Mouse (Mus musculus): ENCODE results near the gene Rapgef4. TPM values are rescaled to one million over a fixed set of nuclear protein-coding genes. Genes with fewer than 3 reads are reported as not detected.
"Not testable (repeated sequence)": the region's sequence is repeated elsewhere in the genome, so short reads cannot be mapped to it uniquely, and the experiment has no call there.

The Rapgef4 gene
- polyA plus RNA-seq, 1 experiment: 11.3 TPM

DNA sequence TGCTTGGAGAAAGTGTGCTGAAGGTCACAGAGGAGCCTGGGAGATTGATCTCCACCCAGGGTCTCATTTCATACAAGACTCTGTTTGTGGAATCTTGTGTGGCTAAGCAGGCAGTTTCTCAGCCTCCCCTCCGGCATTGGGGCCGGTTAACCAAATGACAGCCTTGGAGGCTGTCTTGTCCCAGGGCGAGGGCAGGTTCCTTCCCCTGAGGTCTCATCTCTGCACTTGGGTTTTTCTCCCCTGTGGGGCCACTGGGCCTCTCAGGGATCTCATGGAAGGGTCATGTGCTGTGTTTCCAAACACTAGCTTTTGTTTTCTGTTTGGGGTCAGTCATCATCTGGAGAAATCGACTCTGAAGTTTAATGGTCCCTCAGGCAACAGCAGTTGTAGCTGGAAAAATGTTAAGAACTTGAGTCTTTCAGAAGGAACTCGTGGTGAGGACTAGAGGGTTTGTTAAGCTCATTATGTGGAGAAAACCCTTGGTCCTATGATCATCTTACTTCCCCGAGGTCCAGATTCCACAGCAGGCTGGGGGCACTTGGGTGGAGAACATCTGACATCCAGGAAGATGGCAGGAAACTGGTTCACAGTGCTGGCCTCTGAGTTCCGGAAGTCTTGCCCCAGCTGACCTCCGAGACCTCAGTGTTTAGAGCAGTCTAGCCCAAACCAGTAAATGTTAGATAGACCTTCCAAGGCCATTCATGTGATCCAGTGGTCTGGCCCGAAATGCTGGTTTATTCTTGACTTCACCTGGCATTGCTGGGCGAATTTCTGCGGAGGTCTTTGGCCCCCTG lies 75.2 kb downstream of the Rapgef4 start:
- TF ChIP-seq CTCF (IDR thresholded peaks at IDR 0.05; ENCODE audit: extremely low read depth, insufficient read depth, insufficient read length, insufficient replicate concordance) (no peak), POLR2A (IDR thresholded peaks at IDR 0.05; ENCODE audit: low read depth, low read length) (no peak)
- H3K27me3 ChIP-seq (ENCODE audit: control insufficient read depth, insufficient read depth, low read length): no peaks in the 10 kb centered on the region
- no peaks in the 10 kb centered on the region for H3K4me1 ChIP-seq (ENCODE audit: control insufficient read depth, insufficient read depth, insufficient read length)
- 58% methylated on average over 11 of the region's 11 CpGs for WGBS
- H3K4me3 ChIP-seq (ENCODE audit: extremely low read depth, insufficient read depth, insufficient read length): no peak overlapping the region
- no peak overlapping the region for H3K27ac ChIP-seq (ENCODE audit: insufficient read depth, low read length)
- DNase-seq (ENCODE audit: low read depth in 1 of 2, low spot score in 2 of 2): no peak
- no peaks in the 10 kb centered on the region for H3K36me3 ChIP-seq (ENCODE audit: control insufficient read depth, insufficient read depth, low read length)

DNA sequence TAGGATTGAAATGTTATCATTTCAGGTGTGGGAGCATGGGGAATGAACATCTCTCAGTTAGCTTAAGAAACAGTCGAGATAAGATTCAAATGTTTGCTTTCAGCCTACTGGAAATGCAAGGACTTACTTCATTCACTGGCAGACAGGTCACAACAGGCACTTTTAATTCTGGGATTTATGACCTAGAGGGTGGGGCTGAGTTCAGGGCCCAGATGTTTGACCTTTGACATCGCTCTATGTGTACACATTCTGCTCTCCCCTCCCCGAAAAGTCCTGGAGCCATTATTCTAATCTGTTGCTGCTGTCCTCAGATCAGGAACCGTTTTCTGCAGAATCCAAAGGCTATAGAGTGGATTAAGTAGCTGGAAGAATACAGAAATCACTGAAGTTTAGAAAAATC lies 81.9 kb downstream of the Rapgef4 start:
- no peaks in the 10 kb centered on the region for H3K36me3 ChIP-seq (ENCODE audit: control insufficient read depth, insufficient read depth, low read length)
- no peaks in the 10 kb centered on the region; the same call in 1 of the 2 replicates for H3K27me3 ChIP-seq (ENCODE audit: control insufficient read depth, insufficient read depth, low read length)
- no peak for DNase-seq (ENCODE audit: low read depth in 1 of 2, low spot score in 2 of 2)
- WGBS: 78% methylated on average over 4 of the region's 4 CpGs
- H3K4me3 ChIP-seq (ENCODE audit: extremely low read depth, insufficient read depth, insufficient read length): no peak overlapping the region
- H3K27ac ChIP-seq (ENCODE audit: insufficient read depth, low read length): no peak overlapping the region
- no peak for TF ChIP-seq CTCF (IDR thresholded peaks at IDR 0.05; ENCODE audit: extremely low read depth, insufficient read depth, insufficient read length, insufficient replicate concordance)
- no peak for TF ChIP-seq POLR2A (IDR thresholded peaks at IDR 0.05; ENCODE audit: low read depth, low read length)
- H3K4me1 ChIP-seq (ENCODE audit: control insufficient read depth, insufficient read depth, insufficient read length): no peaks in the 10 kb centered on the region

DNA sequence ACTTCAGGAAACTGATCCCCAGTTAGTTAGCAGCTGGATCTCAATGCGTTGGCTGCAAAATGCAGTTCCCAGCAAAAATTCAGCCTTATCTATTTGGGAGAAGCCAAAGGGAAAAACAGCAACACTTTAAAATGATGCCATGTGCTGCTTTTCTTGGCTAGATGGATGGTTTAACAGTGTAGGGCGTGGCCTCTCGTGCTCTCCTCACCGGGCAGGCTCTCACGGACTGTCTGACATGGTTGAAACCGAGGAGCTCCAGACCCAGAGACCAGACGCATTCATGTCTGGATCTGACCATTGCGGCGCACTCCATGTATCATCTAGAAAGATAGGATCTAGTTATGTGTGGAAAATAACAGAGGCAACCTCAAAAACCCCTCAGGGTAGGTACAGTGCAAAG lies 87.5 kb downstream of the Rapgef4 start:
- Histone ChIP-seq H3K36me3 (ENCODE audit: control insufficient read depth, insufficient read depth, low read length) (no peaks in the 10 kb centered on the region), H3K27ac (ENCODE audit: insufficient read depth, low read length) (no peak overlapping the region), H3K4me3 (ENCODE audit: extremely low read depth, insufficient read depth, insufficient read length) (no peak overlapping the region), H3K27me3 (ENCODE audit: control insufficient read depth, insufficient read depth, low read length) (no peaks in the 10 kb centered on the region; the same call in 1 of the 2 replicates), H3K4me1 (ENCODE audit: control insufficient read depth, insufficient read depth, insufficient read length) (no peaks in the 10 kb centered on the region)
- 90% methylated on average over 9 of the region's 9 CpGs for WGBS
- DNase-seq (ENCODE audit: low read depth in 1 of 2, low spot score in 2 of 2): no peak
- TF ChIP-seq CTCF (IDR thresholded peaks at IDR 0.05; ENCODE audit: extremely low read depth, insufficient read depth, insufficient read length, insufficient replicate concordance) (no peak), POLR2A (IDR thresholded peaks at IDR 0.05; ENCODE audit: low read depth, low read length) (no peak)

DNA sequence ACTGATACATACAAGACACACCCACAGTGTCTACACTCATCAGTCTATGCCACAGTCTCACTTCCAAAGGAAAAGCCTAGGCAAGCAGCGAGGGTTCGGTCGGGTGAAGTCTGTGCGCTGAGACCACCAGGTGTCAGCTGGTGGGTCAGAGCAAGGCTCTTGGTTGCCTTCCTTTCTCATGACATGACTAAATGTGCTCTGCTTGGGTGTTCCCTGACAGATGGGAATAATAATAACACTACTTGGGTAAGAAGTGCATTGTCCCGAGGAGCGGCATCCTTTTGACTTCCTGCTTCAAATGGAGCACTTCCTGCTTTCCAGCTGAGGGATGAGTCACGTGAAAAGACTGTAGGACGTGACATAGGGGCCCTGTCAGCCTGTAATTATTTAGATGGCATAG lies 89.0 kb downstream of the Rapgef4 start:
- 73% methylated on average over 8 of the region's 8 CpGs for WGBS
- no peaks in the 10 kb centered on the region for H3K4me1 ChIP-seq (ENCODE audit: control insufficient read depth, insufficient read depth, insufficient read length)
- no peak for DNase-seq (ENCODE audit: low read depth in 1 of 2, low spot score in 2 of 2)
- H3K27me3 ChIP-seq (ENCODE audit: control insufficient read depth, insufficient read depth, low read length): no peaks in the 10 kb centered on the region
- H3K27ac ChIP-seq (ENCODE audit: insufficient read depth, low read length): no peak overlapping the region
- no peak overlapping the region for H3K4me3 ChIP-seq (ENCODE audit: extremely low read depth, insufficient read depth, insufficient read length)
- H3K36me3 ChIP-seq (ENCODE audit: control insufficient read depth, insufficient read depth, low read length): no peaks in the 10 kb centered on the region
- TF ChIP-seq CTCF (IDR thresholded peaks at IDR 0.05; ENCODE audit: extremely low read depth, insufficient read depth, insufficient read length, insufficient replicate concordance) (no peak), POLR2A (IDR thresholded peaks at IDR 0.05; ENCODE audit: low read depth, low read length) (no peak)

DNA sequence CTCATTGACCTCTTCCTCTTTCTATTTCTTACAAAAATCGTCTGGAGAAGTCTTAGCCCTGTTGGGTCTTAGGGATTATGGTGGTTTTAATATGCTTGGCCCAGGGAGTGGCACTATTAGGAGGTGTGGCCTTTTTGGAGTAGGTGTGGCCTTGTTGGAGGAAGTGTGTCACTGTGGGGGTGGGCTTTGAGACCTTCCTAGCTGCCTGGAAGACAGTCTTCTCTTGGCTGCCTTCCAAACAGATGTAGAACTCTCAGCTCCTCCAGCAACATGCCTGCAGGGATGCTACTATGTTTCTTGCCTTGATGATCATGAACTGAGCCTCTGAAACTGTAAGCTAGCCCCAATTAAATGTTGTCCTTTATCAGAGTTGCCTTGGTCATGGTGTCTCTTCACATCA lies 92.1 kb downstream of the Rapgef4 start:
- H3K36me3 ChIP-seq (ENCODE audit: control insufficient read depth, insufficient read depth, low read length); DNase-seq (ENCODE audit: low read depth in 1 of 2, low spot score in 2 of 2); H3K4me3 ChIP-seq (ENCODE audit: extremely low read depth, insufficient read depth, insufficient read length); H3K27ac ChIP-seq (ENCODE audit: insufficient read depth, low read length); H3K27me3 ChIP-seq (ENCODE audit: control insufficient read depth, insufficient read depth, low read length); H3K4me1 ChIP-seq (ENCODE audit: control insufficient read depth, insufficient read depth, insufficient read length): not testable (repeated sequence)
- WGBS: 9% methylated on average over 1 of the region's 1 CpGs

DNA sequence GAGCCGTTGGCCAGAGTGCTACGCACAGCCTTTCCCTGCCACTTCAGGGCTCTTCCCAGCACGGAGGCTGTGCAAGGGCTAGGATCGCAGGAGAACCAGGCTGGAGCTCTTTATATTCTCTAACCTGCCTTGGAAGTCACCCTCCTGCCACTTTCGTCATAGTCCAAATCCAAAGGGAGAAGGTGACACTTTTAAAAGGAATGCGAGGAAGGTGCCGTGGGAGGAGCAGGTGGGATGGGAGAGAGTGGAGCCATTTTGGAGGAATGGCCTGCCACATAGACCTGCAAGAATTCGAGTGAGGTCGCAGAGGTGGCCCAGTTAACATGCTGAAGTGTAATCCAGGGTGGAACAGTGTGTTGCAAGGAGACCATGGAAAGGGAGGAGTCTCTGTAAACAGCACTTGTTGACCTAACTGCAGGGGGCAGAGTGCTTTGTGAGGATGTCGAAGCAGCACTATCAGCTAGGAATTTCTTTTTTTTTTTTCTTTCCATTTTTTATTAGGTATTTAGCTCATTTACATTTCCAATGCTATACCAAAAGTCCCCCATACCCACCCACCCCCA lies 94.0 kb downstream of the Rapgef4 start:
- TF ChIP-seq POLR2A (IDR thresholded peaks at IDR 0.05; ENCODE audit: low read depth, low read length) (no peak), CTCF (IDR thresholded peaks at IDR 0.05; ENCODE audit: extremely low read depth, insufficient read depth, insufficient read length, insufficient replicate concordance) (no peak)
- WGBS: 97% methylated on average over 10 of the region's 10 CpGs
- DNase-seq (ENCODE audit: low read depth in 1 of 2, low spot score in 2 of 2): no peak
- H3K27me3 ChIP-seq (ENCODE audit: control insufficient read depth, insufficient read depth, low read length): no peaks in the 10 kb centered on the region
- H3K4me3 ChIP-seq (ENCODE audit: extremely low read depth, insufficient read depth, insufficient read length): no peak overlapping the region
- H3K4me1 ChIP-seq (ENCODE audit: control insufficient read depth, insufficient read depth, insufficient read length): peaks cover 3% of the 10 kb centered on the region; the same call in 1 of the 2 replicates
- H3K36me3 ChIP-seq (ENCODE audit: control insufficient read depth, insufficient read depth, low read length): no peaks in the 10 kb centered on the region
- H3K27ac ChIP-seq (ENCODE audit: insufficient read depth, low read length): no peak overlapping the region

DNA sequence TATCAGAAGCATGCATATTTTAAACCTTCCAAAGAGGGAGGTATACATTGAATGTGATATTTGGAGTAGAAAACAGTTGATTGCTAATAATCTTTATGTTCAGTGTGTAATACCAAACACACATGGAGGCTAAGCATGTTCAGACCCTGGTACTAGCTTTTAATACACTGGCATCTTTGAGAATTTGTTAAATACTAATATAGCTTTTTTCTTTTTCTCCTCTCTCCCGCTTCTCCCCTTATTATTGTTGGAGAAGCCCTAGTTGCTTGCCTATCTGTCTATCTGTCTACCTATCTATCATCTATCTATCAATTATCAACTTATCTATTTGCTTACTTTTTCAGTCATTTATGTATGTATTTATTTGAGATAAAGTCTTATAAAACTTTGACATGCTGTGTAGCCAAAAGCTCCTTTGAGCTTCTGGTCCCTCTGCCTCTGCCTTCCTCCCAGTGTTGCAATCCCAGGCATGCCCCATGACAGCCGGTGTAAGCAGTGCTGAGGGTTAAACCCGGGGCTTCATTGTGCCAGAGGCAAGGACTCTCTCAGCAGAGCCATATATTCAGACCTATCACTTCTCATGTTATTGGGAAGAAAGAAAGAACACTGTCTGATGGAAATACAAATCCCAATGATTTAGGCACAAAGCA lies 96.6 kb downstream of the Rapgef4 start:
- no peak for DNase-seq (ENCODE audit: low read depth in 1 of 2, low spot score in 2 of 2)
- H3K36me3 ChIP-seq (ENCODE audit: control insufficient read depth, insufficient read depth, low read length): no peaks in the 10 kb centered on the region
- no peak overlapping the region for H3K4me3 ChIP-seq (ENCODE audit: extremely low read depth, insufficient read depth, insufficient read length)
- H3K27me3 ChIP-seq (ENCODE audit: control insufficient read depth, insufficient read depth, low read length): no peaks in the 10 kb centered on the region
- WGBS: 88% methylated on average over 3 of the region's 3 CpGs
- H3K27ac ChIP-seq (ENCODE audit: insufficient read depth, low read length): no peak overlapping the region
- H3K4me1 ChIP-seq (ENCODE audit: control insufficient read depth, insufficient read depth, insufficient read length): peaks cover 3% of the 10 kb centered on the region; the same call in 1 of the 2 replicates
- TF ChIP-seq CTCF (IDR thresholded peaks at IDR 0.05; ENCODE audit: extremely low read depth, insufficient read depth, insufficient read length, insufficient replicate concordance) (no peak), POLR2A (IDR thresholded peaks at IDR 0.05; ENCODE audit: low read depth, low read length) (no peak)

Measured in spleen, adult 2 months (tissue).